18 mouse cellular contexts compared by ENCODE assay signal in genomic region chr14:14355360-14355646, GRCm38 (mm10). TPM values are rescaled to one million over a fixed set of nuclear protein-coding genes. Genes with fewer than 3 reads are reported as not detected.
DNase-seq lines count a peak whose midpoint lies in the region; ATAC-seq and TF ChIP-seq lines count a peak whose summit lies in the region.
"Had no signal": no experiment of that assay in that cellular context is flagged by ENCODE, and none has a peak within 500 bp of the region (broad histone marks: within the 10 kb centered on the region; RNA-seq: fewer than 3 reads in every experiment).

No protein-coding gene starts in this region.

- H3K27ac ChIP-seq in forebrain, embryonic 15.5 days (replicated peaks) = no peak overlapping the region
- no peak overlapping the region for H3K27ac ChIP-seq in forebrain, embryonic 16.5 days (ENCODE audit: low read length)
- no peak overlapping the region for H3K27ac ChIP-seq in kidney, postnatal 0 days
- H3K27ac ChIP-seq in liver, postnatal 0 days (ENCODE audit: low read depth) = no peak overlapping the region
- no peak overlapping the region for H3K27ac ChIP-seq in left cerebral cortex, adult 2 months
- H3K27ac ChIP-seq: embryonic facial prominence, embryonic 15.5 days; gastrocnemius, adult 2 months; layer of hippocampus, adult 2 months had no signal

- 0 out of 2 replicates have a peak, but pooled peaks have one; percentile 2 for ATAC-seq in forebrain, embryonic 15.5 days (replicated peaks)
- no peak for ATAC-seq in forebrain, embryonic 16.5 days
- peak; percentile 12; the same call in 1 of the 2 replicates for ATAC-seq in kidney, postnatal 0 days (replicated peaks; ENCODE audit: low FRiP score, low read depth)
- ATAC-seq in liver, postnatal 0 days = no peak

- peaks cover 16% of the 10 kb centered on the region; the same call in 1 of the 2 replicates for H3K9me3 ChIP-seq in forebrain, embryonic 15.5 days
- peaks cover 22% of the 10 kb centered on the region for H3K9me3 ChIP-seq in forebrain, embryonic 16.5 days (ENCODE audit: control insufficient read depth, low read length)
- peaks cover 18% of the 10 kb centered on the region for H3K9me3 ChIP-seq in kidney, postnatal 0 days (replicated peaks; ENCODE audit: low read length)
- H3K9me3 ChIP-seq in liver, postnatal 0 days (ENCODE audit: low read length) = peaks cover 42% of the 10 kb centered on the region

- DNase-seq in kidney, postnatal 0 days (ENCODE audit: low spot score) = no peak
- DNase-seq in kidney, postnatal 25 days = no peak
- DNase-seq in CD4-positive helper T cell, adult 2 months (ENCODE audit: low read depth, low spot score) = peak; percentile 25
- DNase-seq in liver, postnatal 0 days = peak; percentile 13
- DNase-seq in left cerebral cortex, adult 2 months (ENCODE audit: extremely low spot score in 1 of 2, low spot score in 2 of 2) = no peak
- DNase-seq in kidney, adult 11 months = no peak
- DNase-seq: adrenal gland, postnatal 36 days; cerebellum, adult 11-12 months; gastrocnemius, adult 2 months; heart, postnatal 14 days; thymus, postnatal 4 days had no signal

- intact Hi-C loops in left cerebral cortex, adult 2 months (cut with DNase I) = no loop called here

- no peak for TF ChIP-seq EP300 in liver, postnatal 0 days (IDR thresholded peaks at IDR 0.05; ENCODE audit: low read depth)

- no peaks in the 10 kb centered on the region for H3K27me3 ChIP-seq in forebrain, embryonic 15.5 days
- no peaks in the 10 kb centered on the region for H3K27me3 ChIP-seq in forebrain, embryonic 16.5 days (replicated peaks; ENCODE audit: control insufficient read depth, insufficient read depth, low read length)
- H3K27me3 ChIP-seq in kidney, postnatal 0 days (ENCODE audit: insufficient read depth, low read length) = no peaks in the 10 kb centered on the region
- no peaks in the 10 kb centered on the region for H3K27me3 ChIP-seq in liver, postnatal 0 days (ENCODE audit: insufficient read depth, low read length)
- H3K27me3 ChIP-seq: embryonic facial prominence, embryonic 15.5 days had no signal

- H3K4me3 ChIP-seq in forebrain, embryonic 15.5 days = no peak overlapping the region
- H3K4me3 ChIP-seq in forebrain, embryonic 16.5 days (replicated peaks; ENCODE audit: low read length) = no peak overlapping the region
- H3K4me3 ChIP-seq in kidney, postnatal 0 days (replicated peaks; ENCODE audit: low read depth, low read length) = no peak overlapping the region
- no peak overlapping the region for H3K4me3 ChIP-seq in liver, postnatal 0 days (ENCODE audit: low read depth, low read length)
- H3K4me3 ChIP-seq in left cerebral cortex, adult 2 months = no peak overlapping the region
- H3K4me3 ChIP-seq: embryonic facial prominence, embryonic 15.5 days; gastrocnemius, adult 2 months; layer of hippocampus, adult 2 months had no signal

- no peak for TF ChIP-seq CTCF in kidney, postnatal 0 days (IDR thresholded peaks at IDR 0.05; ENCODE audit: low read depth)
- no peak for TF ChIP-seq CTCF in liver, postnatal 0 days (IDR thresholded peaks at IDR 0.05; ENCODE audit: low read depth)
- TF ChIP-seq CTCF in left cerebral cortex, adult 2 months (IDR thresholded peaks at IDR 0.05) = no peak

- H3K9ac ChIP-seq in forebrain, embryonic 15.5 days (replicated peaks) = no peak overlapping the region
- H3K9ac ChIP-seq in forebrain, embryonic 16.5 days (replicated peaks; ENCODE audit: low read depth, low read length) = no peak overlapping the region
- H3K9ac ChIP-seq in kidney, postnatal 0 days (ENCODE audit: low read depth, low read length) = no peak overlapping the region
- H3K9ac ChIP-seq in liver, postnatal 0 days (replicated peaks) = no peak overlapping the region
- H3K9ac ChIP-seq: embryonic facial prominence, embryonic 15.5 days had no signal

- H3K36me3 ChIP-seq in forebrain, embryonic 15.5 days = no peaks in the 10 kb centered on the region
- no peaks in the 10 kb centered on the region; the same call in 1 of the 2 replicates for H3K36me3 ChIP-seq in forebrain, embryonic 16.5 days (ENCODE audit: control insufficient read depth, insufficient read depth)
- no peaks in the 10 kb centered on the region for H3K36me3 ChIP-seq in kidney, postnatal 0 days (ENCODE audit: insufficient read depth, low read length)
- no peaks in the 10 kb centered on the region for H3K36me3 ChIP-seq in liver, postnatal 0 days (replicated peaks; ENCODE audit: insufficient read depth, low read length)

- no peak overlapping the region for H3K4me2 ChIP-seq in forebrain, embryonic 15.5 days (replicated peaks)
- no peak overlapping the region for H3K4me2 ChIP-seq in forebrain, embryonic 16.5 days (ENCODE audit: low read length)
- no peak overlapping the region for H3K4me2 ChIP-seq in kidney, postnatal 0 days (ENCODE audit: low read length)
- no peak overlapping the region for H3K4me2 ChIP-seq in liver, postnatal 0 days (ENCODE audit: low read depth, low read length)
- H3K4me2 ChIP-seq: embryonic facial prominence, embryonic 15.5 days had no signal

- 92% methylated on average over 8 of the region's 8 CpGs for WGBS in forebrain, embryonic 15.5 days
- 93% methylated on average over 8 of the region's 8 CpGs for WGBS in forebrain, embryonic 16.5 days
- WGBS in kidney, postnatal 0 days = 97% methylated on average over 8 of the region's 8 CpGs
- WGBS in liver, postnatal 0 days (ENCODE audit: insufficient replicate concordance) = 86% methylated on average over 8 of the region's 8 CpGs

- no peaks in the 10 kb centered on the region for H3K4me1 ChIP-seq in forebrain, embryonic 15.5 days
- no peaks in the 10 kb centered on the region for H3K4me1 ChIP-seq in forebrain, embryonic 16.5 days (replicated peaks; ENCODE audit: control insufficient read depth, insufficient read depth, low read length)
- no peaks in the 10 kb centered on the region for H3K4me1 ChIP-seq in kidney, postnatal 0 days (replicated peaks; ENCODE audit: insufficient read depth, low read length)
- H3K4me1 ChIP-seq in liver, postnatal 0 days (ENCODE audit: insufficient read depth) = no peaks in the 10 kb centered on the region
- H3K4me1 ChIP-seq: embryonic facial prominence, embryonic 15.5 days had no signal

RNA-seq across cellular contexts. Expression of gene Il3ra, which starts 9.2 kb away (rescaled TPM):
- 2.1 TPM in 2 replicates for polyA plus RNA-seq in forebrain, embryonic 15.5 days (2015; fragmentation: Nextera tagmentation; extraction: Ambion mirVana)
- polyA plus RNA-seq in forebrain, embryonic 16.5 days (2015; fragmentation: Nextera tagmentation; extraction: Ambion mirVana) = 0.93 and 1.4 TPM in 2 replicates
- polyA plus RNA-seq in kidney, postnatal 0 days (2015; fragmentation: Nextera tagmentation; extraction: Ambion mirVana) = 6.6 and 6.9 TPM in 2 replicates
- 2.9 and 3.2 TPM in 2 replicates for polyA plus RNA-seq in liver, postnatal 0 days (2015; fragmentation: Nextera tagmentation; extraction: Ambion mirVana)
- total RNA-seq in left cerebral cortex, adult 2 months (2021) = 1 to 10 TPM; 4.3 to 5.8 TPM

RNA-seq across cellular contexts. Expression of gene Olfr31, which starts 32.7 kb away (rescaled TPM):
- polyA plus RNA-seq in forebrain, embryonic 15.5 days (2015; fragmentation: Nextera tagmentation; extraction: Ambion mirVana) = not detected in 2 replicates
- not detected in 2 replicates for polyA plus RNA-seq in forebrain, embryonic 16.5 days (2015; fragmentation: Nextera tagmentation; extraction: Ambion mirVana)
- not detected in 2 replicates for polyA plus RNA-seq in kidney, postnatal 0 days (2015; fragmentation: Nextera tagmentation; extraction: Ambion mirVana)
- not detected in 2 replicates for polyA plus RNA-seq in liver, postnatal 0 days (2015; fragmentation: Nextera tagmentation; extraction: Ambion mirVana)
- not detected for total RNA-seq in left cerebral cortex, adult 2 months (2021)
- total RNA-seq: adrenal gland, postnatal 36 days; gastrocnemius, adult 2 months; heart, postnatal 14 days; layer of hippocampus, adult 2 months; megakaryocyte progenitor cell, adult 5-6 weeks had no signal
- polyA plus RNA-seq: C2C12; embryonic facial prominence, embryonic 15.5 days; limb, embryonic 14.5 days had no signal

RNA-seq across cellular contexts. Expression of gene Olfr721-ps1, which starts 45.8 kb away (rescaled TPM):
- not detected in 2 replicates for polyA plus RNA-seq in forebrain, embryonic 15.5 days (2015; fragmentation: Nextera tagmentation; extraction: Ambion mirVana)
- not detected in 2 replicates for polyA plus RNA-seq in forebrain, embryonic 16.5 days (2015; fragmentation: Nextera tagmentation; extraction: Ambion mirVana)
- polyA plus RNA-seq in kidney, postnatal 0 days (2015; fragmentation: Nextera tagmentation; extraction: Ambion mirVana) = not detected in 2 replicates
- polyA plus RNA-seq in liver, postnatal 0 days (2015; fragmentation: Nextera tagmentation; extraction: Ambion mirVana) = not detected in 2 replicates
- total RNA-seq in left cerebral cortex, adult 2 months (2021) = not detected
- total RNA-seq: adrenal gland, postnatal 36 days; gastrocnemius, adult 2 months; heart, postnatal 14 days; layer of hippocampus, adult 2 months; megakaryocyte progenitor cell, adult 5-6 weeks had no signal
- polyA plus RNA-seq: C2C12; limb, embryonic 14.5 days had no signal

Comparison
In these comparisons a context has a peak if more than half of its experiments do, and no peak if none do; other contexts are left out.
1. ATAC-seq: peak in forebrain, embryonic 15.5 days (single experiment) and kidney, postnatal 0 days (single experiment); none in forebrain, embryonic 16.5 days (single experiment) and liver, postnatal 0 days (single experiment).
2. DNase-seq: peak in CD4-positive helper T cell, adult 2 months (single experiment) and liver, postnatal 0 days (single experiment); none in kidney, postnatal 0 days (single experiment), kidney, postnatal 25 days (0 of 2), left cerebral cortex, adult 2 months (0 of 2) and kidney, adult 11 months (single experiment).